Mouse (Mus musculus) ZHBTc4 (cell line): ENCODE measurements at regions not wholly inside any gene's neighbourhood (a gene's known extent, or its start where the extent isn't known, plus 50 kb on each side); places are given as distances from the start of the nearest gene placed in this dataset.

Source experiments
- DNase-seq: peaks from one replicate; pipeline ENCODE4 v3.0.0-alpha.2; 2011; ENCODE audit warnings: low read depth, low spot score

GRCm38 (mm10) chr9:97297538-97297937 is 72.2 kb downstream of the Trim42 start:
- peak; percentile 78 for DNase-seq

GRCm38 (mm10) chr9:97295770-97296169 is 74.0 kb downstream of the Trim42 start:
- peak; percentile 51 for DNase-seq

GRCm38 (mm10) chr9:97291870-97292269 is 77.9 kb downstream of the Trim42 start:
- DNase-seq: no peak

- no peak for DNase-seq
These were observed 85.4 kb downstream of the Trim42 start for GRCm38 (mm10) chr9:97284282-97284802.

GRCm38 (mm10) chr9:97282090-97282489 is 87.7 kb downstream of the Trim42 start:
- no peak for DNase-seq

- peak; percentile 47 for DNase-seq
These were observed 94.3 kb downstream of the Trim42 start for GRCm38 (mm10) chr9:97275449-97275848.

GRCm38 (mm10) chr9:97273891-97274290 is 95.9 kb downstream of the Trim42 start:
- DNase-seq: no peak

GRCm38 (mm10) chr9:97272061-97272460 is 97.7 kb downstream of the Trim42 start:
- no peak for DNase-seq

GRCm38 (mm10) chr9:97247621-97248020 is 122.1 kb downstream of the Trim42 start:
- peak; percentile 51 for DNase-seq

GRCm38 (mm10) chr9:97226074-97226473 is 115.1 kb upstream of the Slc25a36 start:
- no peak for DNase-seq

- DNase-seq: no peak
These were observed 113.6 kb upstream of the Slc25a36 start for GRCm38 (mm10) chr9:97224549-97224948.

- DNase-seq: peak; percentile 25
These were observed 103.8 kb upstream of the Slc25a36 start for GRCm38 (mm10) chr9:97214806-97215205.

- no peak for DNase-seq
These were observed 79.4 kb upstream of the Slc25a36 start for GRCm38 (mm10) chr9:97190321-97190860.

GRCm38 (mm10) chr9:97189646-97190045 is 78.7 kb upstream of the Slc25a36 start:
- DNase-seq: no peak

GRCm38 (mm10) chr9:97188616-97189330 is 77.8 kb upstream of the Slc25a36 start:
- DNase-seq: no peak

- DNase-seq: no peak
These were observed 62.4 kb upstream of the Slc25a36 start for GRCm38 (mm10) chr9:97173230-97173951.

GRCm38 (mm10) chr9:97172075-97172474 is 61.1 kb upstream of the Slc25a36 start:
- DNase-seq: peak; percentile 70

GRCm38 (mm10) chr9:97171484-97171883 is 60.5 kb upstream of the Slc25a36 start:
- DNase-seq: peak; percentile 36

- no peak for DNase-seq
These were observed 59.9 kb upstream of the Slc25a36 start for GRCm38 (mm10) chr9:97170836-97171235.

- DNase-seq: peak; percentile 39
These were observed 51.5 kb upstream of the Slc25a36 start for GRCm38 (mm10) chr9:97162465-97162864.
